Mouse (Mus musculus) stomach, postnatal 0 days (tissue): ENCODE measurements at regions not wholly inside any gene's neighbourhood (a gene's known extent, or its start where the extent isn't known, plus 50 kb on each side); places are given as distances from the start of the nearest gene placed in this dataset.

Experiments
- CTCF ChIP-seq: IDR thresholded peaks from 2 replicates; pipeline ENCODE4 v1.5.1; 2016; ENCODE audit warnings: antibody characterized with exemption, low read depth, mild to moderate bottlenecking, moderate library complexity
- EP300 ChIP-seq: optimal IDR thresholded peaks from 2 replicates; pipeline ENCODE3; 2016; ENCODE audit warnings: antibody characterized with exemption

- TF ChIP-seq CTCF: no peak
- TF ChIP-seq EP300: no peak
Measured at GRCm38 (mm10) chr4:10404438-10404837, 469.9 kb upstream of the 2610301B20Rik start.
